Comparison of ENCODE assay signal across 17 mouse cellular contexts in genomic region chr8:83078701-83079533, GRCm38 (mm10).
DNase-seq lines count a peak whose midpoint lies in the region; ATAC-seq and TF ChIP-seq lines count a peak whose summit lies in the region.
"Had no signal": no experiment of that assay in that cellular context is flagged by ENCODE, and none has a peak within 500 bp of the region (broad histone marks: within the 10 kb centered on the region; RNA-seq: fewer than 3 reads in every experiment).

No protein-coding gene starts in this region.

- TF ChIP-seq POLR2A in limb, embryonic 14.5 days (IDR thresholded peaks at IDR 0.05; ENCODE audit: borderline replicate concordance, extremely low read depth, insufficient read depth, insufficient read length): no peak

- no peak overlapping the region for H3K4me2 ChIP-seq in limb, embryonic 11.5 days (ENCODE audit: low read depth, severe bottlenecking)
- no peak overlapping the region for H3K4me2 ChIP-seq in limb, embryonic 14.5 days (replicated peaks; ENCODE audit: low read depth, low read length, severe bottlenecking)
- H3K4me2 ChIP-seq: limb, embryonic 15.5 days; lung, embryonic 14.5 days; neural tube, embryonic 12.5 days; stomach, embryonic 15.5 days had no signal

- H3K36me3 ChIP-seq in limb, embryonic 11.5 days (ENCODE audit: control insufficient read depth, insufficient read depth, low read length): no peaks in the 10 kb centered on the region
- no peaks in the 10 kb centered on the region for H3K36me3 ChIP-seq in limb, embryonic 10.5 days
- H3K36me3 ChIP-seq in limb, embryonic 14.5 days (ENCODE audit: control insufficient read depth, insufficient read depth, low read length): no peaks in the 10 kb centered on the region
- H3K36me3 ChIP-seq: limb, embryonic 15.5 days; neural tube, embryonic 12.5 days; stomach, embryonic 15.5 days had no signal

- H3K27me3 ChIP-seq in limb, embryonic 11.5 days (ENCODE audit: control insufficient read depth, insufficient read depth, low read length): no peaks in the 10 kb centered on the region
- H3K27me3 ChIP-seq in limb, embryonic 10.5 days (ENCODE audit: low read depth, poor library complexity, severe bottlenecking): no peaks in the 10 kb centered on the region
- no peaks in the 10 kb centered on the region for H3K27me3 ChIP-seq in limb, embryonic 14.5 days (ENCODE audit: control insufficient read depth, insufficient read depth, low read length)
- H3K27me3 ChIP-seq: limb, embryonic 15.5 days; neural tube, embryonic 12.5 days; stomach, embryonic 15.5 days had no signal

- no peak overlapping the region for H3K4me3 ChIP-seq in limb, embryonic 11.5 days (ENCODE audit: low read depth, low read length)
- H3K4me3 ChIP-seq in limb, embryonic 10.5 days: no peak overlapping the region
- H3K4me3 ChIP-seq in limb, embryonic 14.5 days (replicated peaks; ENCODE audit: low read length): no peak overlapping the region
- H3K4me3 ChIP-seq: heart, adult 2 months; limb, embryonic 15.5 days; neural tube, embryonic 12.5 days; stomach, embryonic 15.5 days had no signal

- 40% methylated on average over 12 of the region's 12 CpGs for WGBS in limb, embryonic 11.5 days
- WGBS in limb, embryonic 10.5 days: 51% methylated on average over 12 of the region's 12 CpGs
- 26% methylated on average over 12 of the region's 12 CpGs for WGBS in limb, embryonic 14.5 days

- ATAC-seq in limb, embryonic 11.5 days (ENCODE audit: insufficient number of reproducible peaks, low FRiP score, low TSS enrichment, low read depth): peak; percentile 68; the same call in 1 of the 2 replicates
- ATAC-seq in limb, embryonic 14.5 days (ENCODE audit: low FRiP score, low read depth): peak; percentile 68
- ATAC-seq: forebrain, embryonic 16.5 days; inflammation-experienced regulatory T-cells, adult 6 months had no signal

- no peak overlapping the region for H3K9ac ChIP-seq in limb, embryonic 11.5 days (ENCODE audit: low read length)
- H3K9ac ChIP-seq in limb, embryonic 14.5 days (ENCODE audit: low read depth, low read length, severe bottlenecking): no peak overlapping the region
- H3K9ac ChIP-seq: limb, embryonic 15.5 days; lung, embryonic 14.5 days; neural tube, embryonic 12.5 days; stomach, embryonic 15.5 days had no signal

- DNase-seq in heart, postnatal 4 days: peak; percentile 14
- DNase-seq in heart, postnatal 25 days (ENCODE audit: low spot score): no peak
- DNase-seq in limb, embryonic 11.5 days (ENCODE audit: low spot score): peak; percentile 29
- DNase-seq in limb, embryonic 10.5 days (ENCODE audit: low spot score): no peak
- peak; percentile 36 for DNase-seq in limb, embryonic 14.5 days (ENCODE audit: low spot score)
- peak; percentile 16 to 36 for DNase-seq in lung, postnatal 4 days
- no peak for DNase-seq in T-cell, adult 2 months (ENCODE audit: low spot score)
- no peak for DNase-seq in left cerebral cortex, adult 11 months (ENCODE audit: low spot score)
- DNase-seq: cerebellum, postnatal 36 days; heart, adult 2 months; lung, embryonic 14.5 days; thymus, postnatal 14 days had no signal

- H3K9me3 ChIP-seq in limb, embryonic 11.5 days (ENCODE audit: control insufficient read depth, low read length): no peaks in the 10 kb centered on the region
- no peaks in the 10 kb centered on the region for H3K9me3 ChIP-seq in limb, embryonic 10.5 days (replicated peaks)
- H3K9me3 ChIP-seq in limb, embryonic 14.5 days (ENCODE audit: control insufficient read depth, low read length): no peaks in the 10 kb centered on the region
- H3K9me3 ChIP-seq: limb, embryonic 15.5 days; neural tube, embryonic 12.5 days; stomach, embryonic 15.5 days had no signal

- H3K27ac ChIP-seq in limb, embryonic 11.5 days (replicated peaks; ENCODE audit: low read depth, low read length): no peak overlapping the region
- H3K27ac ChIP-seq in limb, embryonic 10.5 days: no peak overlapping the region
- H3K27ac ChIP-seq in limb, embryonic 14.5 days (replicated peaks; ENCODE audit: low read depth, low read length): 0 out of 2 replicates have a peak overlapping the region, but pooled peaks have one; percentile 26
- H3K27ac ChIP-seq: heart, adult 2 months; limb, embryonic 15.5 days; neural tube, embryonic 12.5 days; stomach, embryonic 15.5 days had no signal

- H3K4me1 ChIP-seq in limb, embryonic 11.5 days (ENCODE audit: control insufficient read depth, insufficient read depth, low read length): peaks cover 10% of the 10 kb centered on the region; the same call in 1 of the 2 replicates
- peaks cover 18% of the 10 kb centered on the region for H3K4me1 ChIP-seq in limb, embryonic 10.5 days
- H3K4me1 ChIP-seq in limb, embryonic 14.5 days (ENCODE audit: control insufficient read depth, insufficient read depth, low read length): peaks cover 6% of the 10 kb centered on the region
- H3K4me1 ChIP-seq: neural tube, embryonic 12.5 days; stomach, embryonic 15.5 days had no signal

- intact Hi-C loops in heart, postnatal 25 days (cut with DNase I): no loop called here

Comparison
In these comparisons a context has a peak if more than half of its experiments do, and no peak if none do; other contexts are left out.
1. DNase-seq: peak in heart, postnatal 4 days (single experiment), limb, embryonic 11.5 days (single experiment), limb, embryonic 14.5 days (single experiment) and lung, postnatal 4 days (2 of 2); none in heart, postnatal 25 days (single experiment), limb, embryonic 10.5 days (single experiment), T-cell, adult 2 months (single experiment) and left cerebral cortex, adult 11 months (single experiment).